Mouse (Mus musculus) midbrain, postnatal 0 days (tissue): ENCODE data around the gene Olfr952. TPM values are rescaled to one million over a fixed set of nuclear protein-coding genes. Genes with fewer than 3 reads are reported as not detected.

ENCODE experiments used
- ATAC-seq: fragments of 200-750 bp; cut with Nextera tagmentation; 2 replicates; pipeline ENCODE4 v1.8.0; 2017; ENCODE audit warnings: moderate number of reproducible peaks, mild to moderate bottlenecking, moderate TSS enrichment, moderate library complexity; ENCODE audit not compliant: low FRiP score
- DNase-seq: peaks from one replicate; pipeline ENCODE4 v3.0.0-alpha.2; 2015; ENCODE audit warnings: low spot score
- H3K27ac ChIP-seq: fragments of 300-500 bp; sonication (generic); 2 replicates; pipeline ENCODE4 v1.5.1; 2014; ENCODE audit warnings: low read depth, mild to moderate bottlenecking, low read length, mixed read lengths
- H3K27me3 ChIP-seq: fragments of 300-500 bp; sonication (generic); 2 replicates; pipeline ENCODE4 v1.6.1; 2014; ENCODE audit warnings: low read length, control low read depth, mixed read lengths; ENCODE audit not compliant: insufficient read depth
- H3K36me3 ChIP-seq: fragments of 300-500 bp; sonication (generic); 2 replicates; pipeline ENCODE4 v1.6.1; 2014; ENCODE audit warnings: low read length, control low read depth, mixed read lengths; ENCODE audit not compliant: insufficient read depth
- H3K4me1 ChIP-seq: fragments of 300-500 bp; sonication (generic); 2 replicates; pipeline ENCODE4 v1.6.1; 2014; ENCODE audit warnings: mild to moderate bottlenecking, control low read depth, antibody characterized with exemption, low read length, mixed read lengths; ENCODE audit not compliant: insufficient read depth
- H3K4me2 ChIP-seq: fragments of 300-500 bp; sonication (generic); 2 replicates; pipeline ENCODE4 v1.6.1; 2014; ENCODE audit warnings: low read depth, mild to moderate bottlenecking, low read length, mixed read lengths; ENCODE audit not compliant: poor library complexity, severe bottlenecking
- H3K4me3 ChIP-seq: fragments of 300-500 bp; sonication (generic); 2 replicates; pipeline ENCODE4 v1.5.1; 2014; ENCODE audit warnings: low read depth, mild to moderate bottlenecking, low read length, moderate library complexity
- H3K9ac ChIP-seq: fragments of 300-500 bp; sonication (generic); replicated peaks from 2 replicates; pipeline ENCODE4 v1.6.1; 2014; ENCODE audit warnings: mild to moderate bottlenecking, low read length, moderate library complexity, mixed read lengths; ENCODE audit not compliant: poor library complexity, severe bottlenecking
- H3K9me3 ChIP-seq: fragments of 300-500 bp; sonication (generic); 2 replicates; pipeline ENCODE4 v1.6.1; 2016; ENCODE audit warnings: low read length, control low read depth
- CTCF ChIP-seq: IDR thresholded peaks from 2 replicates; pipeline ENCODE4 v1.5.1; 2016; ENCODE audit warnings: antibody characterized with exemption, mild to moderate bottlenecking
- WGBS: fragments of 180-500 bp; shearing (Covaris S2); extraction: QIAGEN DNeasy Blood & Tissue Kit; methylation state at CpG from one replicate; pipeline ENCODE4 v1.1.7; 2014; 5-methylcytosine and 5-hydroxymethylcytosine counted together
- polyA plus RNA-seq: library from polyadenylated mRNA; unstranded; fragments of >200 nt; fragmentation: Nextera tagmentation; extraction: Ambion mirVana; gene quantifications from 2 replicates; pipeline ENCODE4 v1.2.1, GENCODE M21; 2015
- total RNA-seq: library from RNA; depleted of rRNA; stranded (reverse); fragments of >200 nt; gene quantifications from 2 replicates; pipeline ENCODE4 v1.2.3, GENCODE M21; 2014; rRNA removed

Olfr952 gene
- total RNA-seq, result not detected in 2 replicates
- not detected in 2 replicates for polyA plus RNA-seq

DNA sequence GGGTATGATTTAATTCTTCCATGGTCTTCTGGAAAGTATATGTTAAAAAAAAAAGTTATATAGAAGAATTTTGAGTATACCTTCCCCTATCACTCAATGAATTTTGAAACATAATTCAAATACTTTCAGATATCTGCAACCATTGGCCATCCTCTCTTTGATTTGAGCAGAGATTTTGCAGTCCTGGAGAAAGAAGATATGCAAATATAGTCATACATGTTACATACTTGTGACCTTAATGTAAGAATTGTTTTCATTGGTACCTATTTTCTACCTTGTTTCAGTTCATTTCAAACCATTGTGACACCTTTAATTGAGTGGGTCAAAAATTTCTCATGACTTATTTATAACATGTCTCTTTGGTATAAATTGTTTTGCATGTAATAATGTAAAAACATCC is at the start of gene Olfr952:
TSS of gene Olfr952 (minus strand) at position 101 of the 400 bp plus-strand sequence.
- Histone ChIP-seq H3K27ac (no peak within 1 kb of the TSS), H3K9ac (no peak within 1 kb of the TSS), H3K4me1 (no peaks in the 10 kb centered on the region), H3K27me3 (no peaks in the 10 kb centered on the region), H3K36me3 (no peaks in the 10 kb centered on the region), H3K9me3 (no peaks in the 10 kb centered on the region), H3K4me2 (no peak within 1 kb of the TSS), H3K4me3 (no peak within 1 kb of the TSS)
- ATAC-seq, result no peak
- no peak for DNase-seq
- no peak for TF ChIP-seq CTCF

DNA sequence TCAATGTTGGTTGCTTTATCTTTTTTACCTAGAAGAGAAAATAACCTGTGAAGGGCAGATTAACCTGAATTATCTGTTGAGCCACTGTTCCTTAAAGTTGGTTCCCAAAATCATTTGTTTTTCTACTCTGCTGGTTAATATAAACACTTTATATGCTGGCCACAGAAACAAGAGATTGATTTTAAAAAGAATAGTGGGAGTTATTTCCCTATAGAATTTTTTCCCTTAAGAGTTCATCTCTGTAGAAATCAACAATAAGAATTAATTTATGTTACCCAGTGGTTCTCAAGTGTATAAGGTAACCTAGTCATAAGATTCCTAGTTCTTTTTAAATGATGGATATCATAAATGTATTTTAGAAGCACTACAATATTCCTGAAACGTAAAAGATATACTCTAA is 44.9 kb upstream of the Olfr952 start, which contains the start of gene Olfr955:
TSS of gene Olfr955 (minus strand) at position 101 of the 400 bp plus-strand sequence.
- Histone ChIP-seq H3K4me2 (no peak within 1 kb of the TSS), H3K27me3 (no peaks in the 10 kb centered on the region), H3K9ac (no peak within 1 kb of the TSS), H3K27ac (no peak within 1 kb of the TSS), H3K4me1 (no peaks in the 10 kb centered on the region), H3K36me3 (no peaks in the 10 kb centered on the region), H3K4me3 (no peak within 1 kb of the TSS), H3K9me3 (no peaks in the 10 kb centered on the region)
- ATAC-seq (no peak), DNase-seq (no peak)
- WGBS, result 55% methylated on average over 1 of the region's 1 CpGs
- no peak for TF ChIP-seq CTCF

DNA sequence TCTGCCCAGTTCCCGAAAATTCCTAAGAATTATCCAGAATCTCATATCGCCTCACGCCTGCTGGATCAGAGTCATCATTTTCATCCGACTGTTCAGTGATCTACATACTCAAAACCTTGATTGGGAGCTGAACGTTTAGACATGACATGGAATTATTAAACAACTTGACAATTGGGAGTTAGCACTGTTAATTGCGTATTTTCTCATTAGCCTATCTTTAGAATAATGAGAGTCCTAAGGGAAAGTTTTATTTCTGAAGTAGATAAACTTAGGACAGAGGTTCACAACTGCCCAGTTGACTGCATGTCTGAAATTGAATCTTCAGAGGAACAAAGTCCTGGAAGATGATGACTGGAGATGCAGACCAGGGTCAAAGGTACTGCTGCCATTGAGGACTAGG is 29.5 kb upstream of the Olfr952 start, which contains the start of gene Olfr954:
TSS of gene Olfr954 (plus strand) at position 301 of the 400 bp plus-strand sequence.
- 88% methylated on average over 6 of the region's 6 CpGs for WGBS
- Histone ChIP-seq H3K36me3 (no peaks in the 10 kb centered on the region), H3K27me3 (no peaks in the 10 kb centered on the region), H3K4me3 (no peak within 1 kb of the TSS), H3K9ac (no peak within 1 kb of the TSS), H3K4me1 (no peaks in the 10 kb centered on the region), H3K9me3 (no peaks in the 10 kb centered on the region), H3K4me2 (no peak within 1 kb of the TSS), H3K27ac (no peak within 1 kb of the TSS)
- ATAC-seq, result no peak
- no peak for TF ChIP-seq CTCF
- DNase-seq, result no peak

DNA sequence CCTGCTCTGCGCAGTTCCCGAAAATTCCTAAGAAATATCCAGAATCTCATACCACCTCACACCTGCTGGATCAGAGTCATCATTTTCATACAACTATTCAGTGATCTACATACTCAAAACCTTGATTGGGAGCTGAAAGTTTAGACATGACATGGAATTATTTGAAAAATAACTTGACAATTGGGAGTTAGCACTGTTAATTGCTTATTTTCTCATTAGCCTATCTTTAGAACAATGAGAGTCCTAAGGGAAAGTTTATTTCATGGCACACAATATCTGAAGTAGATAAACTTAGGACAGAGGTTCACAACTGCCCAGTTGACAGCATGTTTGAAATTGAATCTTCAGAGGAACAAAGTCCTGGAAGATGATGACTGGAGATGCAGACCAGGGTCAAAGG is 39.8 kb downstream of the Olfr952 start, which contains the start of gene Olfr951:
TSS of gene Olfr951 (plus strand) at position 301 of the 400 bp plus-strand sequence.
- Histone ChIP-seq H3K9ac (no peak within 1 kb of the TSS), H3K4me3 (no peak within 1 kb of the TSS), H3K4me1 (no peaks in the 10 kb centered on the region), H3K27ac (no peak within 1 kb of the TSS), H3K27me3 (no peaks in the 10 kb centered on the region), H3K9me3 (no peaks in the 10 kb centered on the region), H3K4me2 (no peak within 1 kb of the TSS), H3K36me3 (no peaks in the 10 kb centered on the region)
- WGBS, result 95% methylated on average over 2 of the region's 2 CpGs
- ATAC-seq (no peak), DNase-seq (no peak)
- no peak for TF ChIP-seq CTCF

Other genes starting within 250 kb of the Olfr952 start
- not detected in 2 replicates for gene Olfr944, start 225.2 kb downstream of the Olfr952 start, total RNA-seq
- not detected in 2 replicates for gene Olfr944, start 225.2 kb downstream of the Olfr952 start, polyA plus RNA-seq
- gene Olfr1537, start 177.2 kb downstream of the Olfr952 start, total RNA-seq, result not detected in 2 replicates
- not detected in 2 replicates for gene Olfr1537, start 177.2 kb downstream of the Olfr952 start, polyA plus RNA-seq
- not detected in 2 replicates for gene Olfr945, start 150.3 kb downstream of the Olfr952 start, total RNA-seq
- not detected in 2 replicates for gene Olfr945, start 150.3 kb downstream of the Olfr952 start, polyA plus RNA-seq
- gene Olfr948, start 101.1 kb downstream of the Olfr952 start, total RNA-seq, result not detected in 2 replicates
- not detected in 2 replicates for gene Olfr948, start 101.1 kb downstream of the Olfr952 start, polyA plus RNA-seq
- not detected in 2 replicates for gene Olfr951, start 39.7 kb downstream of the Olfr952 start, total RNA-seq
- gene Olfr951, start 39.7 kb downstream of the Olfr952 start, polyA plus RNA-seq, result not detected in 2 replicates
- gene Olfr954, start 29.6 kb upstream of the Olfr952 start, total RNA-seq, result not detected in 2 replicates
- not detected in 2 replicates for gene Olfr954, start 29.6 kb upstream of the Olfr952 start, polyA plus RNA-seq
- gene Olfr955, start 44.8 kb upstream of the Olfr952 start, total RNA-seq, result not detected in 2 replicates
- not detected in 2 replicates for gene Olfr955, start 44.8 kb upstream of the Olfr952 start, polyA plus RNA-seq
- gene Olfr44, start 66.8 kb upstream of the Olfr952 start, total RNA-seq, result not detected in 2 replicates
- not detected in 2 replicates for gene Olfr44, start 66.8 kb upstream of the Olfr952 start, polyA plus RNA-seq
- gene Olfr957, start 88.7 kb upstream of the Olfr952 start, total RNA-seq, result not detected in 2 replicates
- gene Olfr957, start 88.7 kb upstream of the Olfr952 start, polyA plus RNA-seq, result not detected in 2 replicates
- not detected in 2 replicates for gene Olfr958, start 126.9 kb upstream of the Olfr952 start, total RNA-seq
- gene Olfr958, start 126.9 kb upstream of the Olfr952 start, polyA plus RNA-seq, result not detected in 2 replicates
- 0.16 TPM in 1 of 2 replicates, not detected in the other for gene Olfr959, start 148.4 kb upstream of the Olfr952 start, total RNA-seq
- gene Olfr959, start 148.4 kb upstream of the Olfr952 start, polyA plus RNA-seq, result 0.05 TPM in 1 of 2 replicates, not detected in the other
- gene AW551984, start 177.3 kb upstream of the Olfr952 start, total RNA-seq, result 363 and 387 TPM in 2 replicates
- 260 and 267 TPM in 2 replicates for gene AW551984, start 177.3 kb upstream of the Olfr952 start, polyA plus RNA-seq
- not detected in 2 replicates for gene Olfr148, start 183.5 kb upstream of the Olfr952 start, total RNA-seq
- gene Olfr148, start 183.5 kb upstream of the Olfr952 start, polyA plus RNA-seq, result not detected in 2 replicates
- gene Olfr960, start 194.2 kb upstream of the Olfr952 start, total RNA-seq, result not detected in 2 replicates
- gene Olfr960, start 194.2 kb upstream of the Olfr952 start, polyA plus RNA-seq, result not detected in 2 replicates
- not detected in 2 replicates for gene Olfr961, start 217.9 kb upstream of the Olfr952 start, total RNA-seq
- gene Olfr961, start 217.9 kb upstream of the Olfr952 start, polyA plus RNA-seq, result not detected in 2 replicates
- not detected in 2 replicates for gene Olfr963, start 240.1 kb upstream of the Olfr952 start, total RNA-seq
- not detected in 2 replicates for gene Olfr963, start 240.1 kb upstream of the Olfr952 start, polyA plus RNA-seq